Mouse (Mus musculus): ENCODE data around the gene Xlr5b.
A peak's percentile ranks its signal among the peaks of the same experiment; 100 is the strongest.
"Not testable (repeated sequence)": the region's sequence is repeated elsewhere in the genome, so short reads cannot be mapped to it uniquely, and the experiment has no call there.

Xlr5b gene

DNA sequence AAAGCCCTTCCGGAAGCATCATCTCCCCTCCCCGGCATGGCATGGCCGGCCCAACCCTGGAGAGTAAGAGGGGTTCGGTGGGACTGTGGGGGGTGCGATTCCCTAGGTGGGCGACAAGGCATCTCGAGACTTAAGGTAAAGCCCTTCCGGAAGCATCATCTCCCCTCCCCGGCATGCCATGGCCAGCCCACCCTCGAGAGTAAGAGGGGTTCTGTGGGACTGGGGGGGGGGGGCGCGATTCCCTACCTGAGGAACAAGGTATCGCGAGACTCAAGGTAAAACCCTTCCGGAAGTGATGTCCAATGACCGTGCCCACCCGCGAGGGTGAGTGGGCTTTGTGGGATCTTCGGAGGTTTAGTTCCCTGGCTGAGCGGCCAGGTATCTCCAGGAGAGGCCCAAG, at the start of gene Xlr5b:
Gene Xlr5b (plus strand): TSS at position 301 of the 400 bp plus-strand sequence.
- DNase-seq (ENCODE audit: low read depth, low spot score), result not testable (repeated sequence)

DNA sequence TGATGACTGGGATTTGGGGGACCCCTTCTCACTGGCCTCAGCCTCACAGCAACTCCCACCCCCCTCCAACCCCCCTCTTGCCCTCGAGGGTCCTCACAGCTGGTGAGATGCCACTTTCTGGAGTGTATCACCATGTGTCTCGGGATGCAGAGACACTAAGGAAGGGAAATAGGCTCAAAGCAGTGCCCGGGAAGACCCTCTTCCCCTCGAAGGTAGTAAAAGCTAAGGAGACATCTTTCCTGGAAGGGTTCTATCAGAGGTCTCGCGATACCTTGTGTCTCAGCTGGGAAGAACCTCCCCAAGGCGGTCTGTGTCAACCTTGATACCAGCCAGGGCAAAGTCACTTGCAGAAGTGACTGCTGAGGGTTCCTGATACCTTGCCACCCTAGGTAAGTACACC, 31.8 kb upstream of the Xlr5b start, which contains the start of gene Gm14685:
Gene Gm14685 (plus strand): TSS at position 301 of the 400 bp plus-strand sequence.
- not testable (repeated sequence) for DNase-seq (ENCODE audit: low read depth, low spot score)

DNA sequence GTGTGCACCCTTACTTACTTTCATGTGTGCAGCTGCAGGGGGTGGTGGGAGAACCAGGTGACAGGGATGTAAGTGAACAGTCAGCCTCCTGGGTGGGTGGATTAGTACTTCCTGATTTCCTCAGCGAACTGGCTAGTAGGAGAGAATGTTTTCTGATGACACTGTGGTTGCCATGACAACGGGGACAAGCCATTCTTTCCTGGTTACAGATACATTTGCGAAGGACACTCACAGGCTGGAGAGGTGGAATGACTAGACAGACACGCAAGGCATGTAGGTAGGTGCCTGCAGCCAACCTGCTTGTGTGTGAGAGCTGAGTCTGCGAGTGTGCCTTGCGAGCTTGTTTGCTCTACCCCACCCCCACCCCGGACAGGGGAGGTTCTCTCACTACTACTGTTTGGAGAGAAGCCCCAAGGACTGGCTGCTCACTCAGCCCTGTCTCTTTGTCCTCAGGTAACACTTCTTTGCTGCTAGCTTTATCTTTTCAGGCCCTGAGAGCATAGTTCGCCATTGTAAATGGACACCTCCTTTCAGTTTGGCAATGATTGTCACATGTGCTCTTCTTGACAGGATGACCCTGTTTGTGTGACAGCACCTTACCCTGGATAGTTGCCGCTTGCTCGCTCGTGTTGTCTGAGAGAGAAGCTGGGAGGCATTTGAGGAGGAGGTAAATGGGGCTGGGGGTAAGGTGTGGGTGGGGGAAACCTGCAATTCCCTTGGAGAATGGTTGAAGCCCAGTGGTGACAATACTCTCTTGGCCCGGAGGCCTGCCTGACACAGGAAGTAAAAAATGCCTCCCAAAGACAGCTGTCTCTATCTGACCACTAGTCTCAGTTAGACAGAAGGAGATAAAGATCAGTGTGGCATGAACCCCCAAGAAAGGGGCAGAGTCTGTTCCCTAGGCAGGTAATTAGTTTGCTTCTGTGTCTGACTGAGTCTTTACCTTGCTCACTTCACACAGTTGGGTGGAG, 25.5 kb upstream of the Xlr5b start:
- DNase-seq (ENCODE audit: low read depth, low spot score), result not testable (repeated sequence)

DNA sequence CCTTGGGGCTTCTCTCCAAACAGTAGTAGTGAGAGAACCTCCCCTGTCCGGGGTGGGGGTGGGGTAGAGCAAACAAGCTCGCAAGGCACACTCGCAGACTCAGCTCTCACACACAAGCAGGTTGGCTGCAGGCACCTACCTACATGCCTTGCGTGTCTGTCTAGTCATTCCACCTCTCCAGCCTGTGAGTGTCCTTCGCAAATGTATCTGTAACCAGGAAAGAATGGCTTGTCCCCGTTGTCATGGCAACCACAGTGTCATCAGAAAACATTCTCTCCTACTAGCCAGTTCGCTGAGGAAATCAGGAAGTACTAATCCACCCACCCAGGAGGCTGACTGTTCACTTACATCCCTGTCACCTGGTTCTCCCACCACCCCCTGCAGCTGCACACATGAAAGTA, 5.4 kb upstream of the Xlr5b start:
- DNase-seq (ENCODE audit: low read depth, low spot score), result not testable (repeated sequence)

DNA sequence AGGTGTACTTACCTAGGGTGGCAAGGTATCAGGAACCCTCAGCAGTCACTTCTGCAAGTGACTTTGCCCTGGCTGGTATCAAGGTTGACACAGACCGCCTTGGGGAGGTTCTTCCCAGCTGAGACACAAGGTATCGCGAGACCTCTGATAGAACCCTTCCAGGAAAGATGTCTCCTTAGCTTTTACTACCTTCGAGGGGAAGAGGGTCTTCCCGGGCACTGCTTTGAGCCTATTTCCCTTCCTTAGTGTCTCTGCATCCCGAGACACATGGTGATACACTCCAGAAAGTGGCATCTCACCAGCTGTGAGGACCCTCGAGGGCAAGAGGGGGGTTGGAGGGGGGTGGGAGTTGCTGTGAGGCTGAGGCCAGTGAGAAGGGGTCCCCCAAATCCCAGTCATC, 754 bp downstream of the Xlr5b start, which contains the start of gene DXBay18:
Gene DXBay18 (minus strand): TSS at position 101 of the 400 bp plus-strand sequence.
- not testable (repeated sequence) for DNase-seq (ENCODE audit: low read depth, low spot score)

DNA sequence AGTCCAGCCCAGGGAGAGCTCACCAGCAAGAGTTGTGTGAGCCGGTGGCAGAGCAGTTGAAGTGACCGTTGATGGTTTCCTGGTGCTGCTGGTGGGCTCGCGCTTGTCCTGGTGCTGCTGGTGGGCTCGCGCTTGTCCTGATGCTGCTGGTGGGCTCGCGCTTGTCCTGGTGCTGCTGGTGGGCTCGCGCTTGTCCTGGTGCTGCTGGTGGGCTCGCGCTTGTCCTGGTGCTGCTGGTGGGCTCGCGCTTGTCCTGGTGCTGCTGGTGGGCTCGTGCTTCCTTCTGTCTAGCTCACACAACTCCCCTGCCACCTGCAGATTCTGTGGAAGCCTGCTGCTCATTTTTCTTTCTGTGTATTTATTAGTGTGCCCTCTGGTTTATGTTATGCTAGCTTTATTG, 28.3 kb downstream of the Xlr5b start, which contains the start of gene Spin2d:
Gene Spin2d (minus strand): TSS at position 101 of the 400 bp plus-strand sequence.
- not testable (repeated sequence) for DNase-seq (ENCODE audit: low read depth, low spot score)

DNA sequence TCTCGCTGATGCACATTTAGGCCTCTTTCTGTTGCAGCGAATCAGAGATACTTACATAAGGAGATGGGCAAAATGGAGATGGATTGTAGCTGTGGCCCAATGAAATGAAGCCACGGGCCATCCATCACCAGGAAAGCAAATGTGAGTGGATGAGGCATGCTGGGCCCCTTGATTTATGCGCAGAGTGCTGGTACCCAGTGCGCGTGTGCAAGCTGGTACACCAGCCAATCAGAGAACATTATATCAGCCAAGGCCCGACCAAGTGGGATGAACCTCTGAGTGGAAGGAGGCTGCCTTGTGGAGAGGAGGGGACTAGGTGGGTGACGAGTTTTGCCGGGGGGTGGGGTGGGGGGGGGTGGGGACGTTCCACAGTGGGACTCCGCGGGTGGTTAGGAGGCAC, 43.3 kb downstream of the Xlr5b start, which contains the start of gene Xlr3b:
Gene Xlr3b (plus strand): TSS at position 274 of the 400 bp plus-strand sequence.
- peak; percentile 3 for DNase-seq (ENCODE audit: low read depth, low spot score)

Measured in skeletal muscle tissue, adult 2 months (tissue).